Mouse (Mus musculus) mesoderm, embryonic 11.5 days (tissue): Measurements from ENCODE around the gene Dnm2.
"Not testable (repeated sequence)": the region's sequence is repeated elsewhere in the genome, so short reads cannot be mapped to it uniquely, and the experiment has no call there.

ENCODE experiments used
- DNase-seq: peaks from one replicate; pipeline ENCODE4 v3.0.0-alpha.2; 2012; ENCODE audit warnings: low read depth, low spot score

The Dnm2 gene

DNA sequence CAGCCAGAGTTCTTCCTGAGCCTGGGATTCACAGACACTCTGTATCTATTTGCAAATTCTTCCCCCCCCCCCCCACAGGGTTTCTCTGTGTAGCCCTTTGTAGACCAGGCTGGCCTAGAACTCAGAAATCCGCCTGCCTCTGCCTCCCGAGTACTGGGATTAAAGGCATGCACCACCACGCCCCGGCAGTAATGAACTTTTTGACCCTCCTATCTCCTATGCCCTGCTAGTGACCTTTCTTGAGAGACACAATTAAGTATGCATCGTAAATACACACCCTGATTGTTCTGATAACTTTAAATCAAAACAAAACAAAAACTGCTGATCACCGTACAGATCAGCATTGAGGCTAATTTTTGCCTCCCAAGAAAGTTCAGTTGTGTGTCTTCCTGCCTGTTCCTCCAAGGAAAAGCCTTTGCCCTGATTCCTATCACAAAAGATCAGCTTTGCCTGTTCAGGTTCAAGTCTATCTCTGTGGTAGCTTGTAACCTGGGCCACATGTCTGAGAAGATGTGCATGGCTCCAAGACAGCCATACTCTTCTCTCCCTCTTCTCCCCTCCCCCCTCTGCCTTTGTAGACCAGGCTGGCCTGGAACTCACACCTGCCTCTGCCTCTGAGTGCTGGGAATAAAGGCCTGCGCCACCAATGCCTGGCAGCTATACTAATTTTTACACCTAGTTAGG is 31.7 kb downstream of the Dnm2 start:
- no peak for DNase-seq

DNA sequence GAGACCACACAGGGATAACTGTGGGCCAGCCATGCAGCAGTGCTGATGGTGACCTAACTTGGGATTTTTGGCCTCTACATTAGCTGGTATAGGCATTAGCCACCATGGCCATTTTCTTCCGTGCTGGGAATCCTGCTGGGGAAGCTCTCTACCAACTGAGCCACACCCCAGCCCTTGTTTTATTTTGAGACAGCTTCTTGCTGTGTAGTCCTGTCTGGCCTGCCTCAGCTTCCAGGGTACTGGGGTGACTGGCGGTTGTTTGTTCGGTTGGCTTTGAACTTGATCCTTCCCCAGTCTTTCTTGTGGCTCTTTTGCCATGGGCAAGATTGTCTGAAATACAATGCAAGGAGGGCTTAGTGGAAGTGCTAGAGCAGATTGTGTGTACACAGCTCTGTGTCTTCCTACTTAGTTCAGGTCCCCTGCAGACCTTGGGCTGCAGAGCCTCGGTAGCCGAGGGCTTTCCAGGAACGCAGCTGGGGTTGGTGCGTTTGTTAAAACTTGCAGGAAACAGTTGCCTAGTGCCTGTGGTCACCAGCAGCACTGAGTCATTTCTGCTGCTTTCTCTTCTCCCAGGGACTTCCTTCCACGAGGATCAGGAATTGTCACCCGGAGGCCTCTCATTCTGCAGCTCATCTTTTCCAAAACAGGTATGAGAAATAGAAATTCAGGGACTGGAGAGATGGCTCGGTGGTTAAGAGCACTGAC is 32.4 kb downstream of the Dnm2 start:
- no peak for DNase-seq

DNA sequence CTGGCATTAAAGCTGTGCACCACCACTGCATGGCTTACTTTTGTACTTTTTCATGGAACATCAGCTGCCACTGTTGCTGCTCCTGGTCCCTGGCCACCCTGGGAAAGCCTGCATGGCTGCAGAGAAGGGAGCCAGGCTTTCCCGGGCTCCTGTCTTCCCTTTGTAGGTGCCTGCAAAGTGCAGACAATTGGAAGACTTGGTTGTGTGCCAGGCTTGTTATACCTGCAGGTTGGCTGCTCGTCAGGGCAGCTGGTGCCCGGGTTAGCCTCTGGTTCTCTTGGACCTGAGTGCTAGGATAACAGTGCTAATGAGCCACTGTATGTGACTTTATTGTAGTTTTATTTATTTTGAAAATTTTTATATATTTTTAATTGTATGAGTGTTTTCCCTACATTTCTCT is 34.1 kb downstream of the Dnm2 start:
- DNase-seq, result no peak

DNA sequence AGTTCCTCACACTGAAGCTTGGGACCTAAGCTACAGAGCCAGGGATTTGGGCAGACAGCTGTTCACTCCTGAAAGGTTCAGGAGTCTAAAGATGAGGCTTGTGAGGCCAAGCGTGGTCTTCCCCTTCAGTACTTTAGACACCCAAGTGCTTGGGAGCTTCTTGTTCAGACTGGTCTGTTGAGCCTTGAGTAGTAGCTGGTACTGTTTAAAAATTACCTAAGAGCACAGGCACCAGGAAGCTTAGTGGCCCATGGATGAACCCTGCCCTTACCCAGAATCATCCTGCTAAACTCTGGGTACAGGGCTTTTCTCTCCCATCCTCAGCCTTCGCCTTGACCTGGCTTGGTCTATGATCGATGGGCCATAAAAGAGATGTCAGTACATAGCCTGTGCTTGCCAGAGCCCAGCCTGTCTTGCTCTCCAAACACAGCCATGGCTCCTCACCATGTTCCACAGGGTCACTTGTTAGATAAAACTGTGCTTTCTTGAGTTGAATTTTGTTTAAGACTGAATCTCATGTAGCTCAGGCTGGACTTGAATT is 35.8 kb downstream of the Dnm2 start:
- no peak for DNase-seq

DNA sequence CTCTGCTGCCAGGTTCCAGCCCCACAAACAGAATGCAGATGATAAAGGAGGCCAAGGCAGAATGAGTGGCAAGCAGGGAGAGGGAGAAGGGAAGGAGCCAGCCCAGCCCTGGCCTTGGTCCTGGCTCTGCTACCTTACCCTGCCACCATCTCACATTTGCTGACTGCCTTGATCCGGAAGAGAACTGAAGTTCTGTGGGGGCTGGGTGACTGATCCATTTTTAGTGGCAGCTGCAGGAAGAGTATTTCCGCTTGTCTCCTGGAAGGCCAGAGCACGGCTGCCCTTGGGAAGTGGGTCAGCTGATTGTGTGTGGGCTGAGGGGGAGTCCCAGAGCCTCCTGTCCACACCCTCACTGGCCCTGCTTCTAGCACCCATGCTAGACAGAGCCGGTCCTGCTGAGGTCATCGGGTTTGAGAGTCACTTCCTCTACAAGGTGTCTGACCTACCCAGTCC is 38.5 kb downstream of the Dnm2 start:
- DNase-seq, result no peak

DNA sequence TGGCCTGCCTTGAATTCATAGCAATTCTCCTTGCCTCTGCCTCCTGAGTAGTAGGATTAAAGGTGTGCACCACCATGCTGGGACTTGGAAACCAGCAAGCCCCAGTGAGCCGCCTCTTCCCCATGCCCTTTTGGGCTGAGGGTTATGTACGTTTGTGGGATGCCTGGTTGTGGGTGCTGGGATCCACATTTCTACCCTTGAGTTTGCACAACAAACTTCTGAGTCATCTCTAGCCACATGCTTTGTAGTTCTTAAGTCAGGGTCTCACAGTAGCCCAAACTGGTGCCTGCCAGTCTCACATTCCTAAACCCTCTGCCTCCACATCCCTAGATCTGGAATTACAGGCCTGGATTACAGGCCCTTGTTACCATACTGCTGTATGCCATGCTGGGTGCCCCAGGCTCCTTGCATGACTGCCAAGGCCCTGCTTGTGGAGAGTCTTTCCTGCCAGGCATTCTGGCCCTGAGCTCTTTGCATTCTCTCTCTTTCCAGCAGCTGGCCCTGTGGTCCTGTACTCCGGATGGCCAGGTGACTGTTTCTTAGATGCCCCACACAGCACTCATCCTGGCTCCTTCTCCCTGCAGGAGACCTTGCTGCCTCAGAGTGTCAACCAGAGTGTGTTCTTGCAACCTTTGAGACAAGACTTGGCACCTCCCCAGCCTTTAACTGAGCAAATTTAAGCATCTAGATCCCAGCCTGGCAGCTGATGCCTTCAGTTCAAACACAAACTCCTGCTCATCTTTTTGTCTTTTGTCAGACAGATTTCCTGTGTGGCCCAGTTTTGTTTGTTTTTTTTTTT is 39.3 kb downstream of the Dnm2 start:
- no peak for DNase-seq

DNA sequence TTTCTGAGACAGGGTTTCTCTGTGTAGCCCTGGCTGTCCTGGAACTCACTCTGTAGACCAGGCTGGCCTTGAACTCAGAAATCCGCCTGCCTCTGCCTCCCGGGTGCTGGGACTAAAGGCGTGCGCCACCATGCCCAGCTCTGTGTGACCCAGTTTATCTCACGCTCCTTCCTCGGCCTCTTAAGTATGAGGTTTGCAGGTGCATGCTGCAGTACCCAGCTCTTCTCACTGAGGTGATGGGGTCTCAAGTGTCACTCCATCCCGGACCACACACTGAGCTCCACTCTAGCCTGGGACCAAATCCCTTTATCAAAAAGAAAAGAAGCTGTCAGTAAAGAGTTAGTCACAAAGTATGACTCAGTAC is 39.8 kb downstream of the Dnm2 start:
- not testable (repeated sequence) for DNase-seq

DNA sequence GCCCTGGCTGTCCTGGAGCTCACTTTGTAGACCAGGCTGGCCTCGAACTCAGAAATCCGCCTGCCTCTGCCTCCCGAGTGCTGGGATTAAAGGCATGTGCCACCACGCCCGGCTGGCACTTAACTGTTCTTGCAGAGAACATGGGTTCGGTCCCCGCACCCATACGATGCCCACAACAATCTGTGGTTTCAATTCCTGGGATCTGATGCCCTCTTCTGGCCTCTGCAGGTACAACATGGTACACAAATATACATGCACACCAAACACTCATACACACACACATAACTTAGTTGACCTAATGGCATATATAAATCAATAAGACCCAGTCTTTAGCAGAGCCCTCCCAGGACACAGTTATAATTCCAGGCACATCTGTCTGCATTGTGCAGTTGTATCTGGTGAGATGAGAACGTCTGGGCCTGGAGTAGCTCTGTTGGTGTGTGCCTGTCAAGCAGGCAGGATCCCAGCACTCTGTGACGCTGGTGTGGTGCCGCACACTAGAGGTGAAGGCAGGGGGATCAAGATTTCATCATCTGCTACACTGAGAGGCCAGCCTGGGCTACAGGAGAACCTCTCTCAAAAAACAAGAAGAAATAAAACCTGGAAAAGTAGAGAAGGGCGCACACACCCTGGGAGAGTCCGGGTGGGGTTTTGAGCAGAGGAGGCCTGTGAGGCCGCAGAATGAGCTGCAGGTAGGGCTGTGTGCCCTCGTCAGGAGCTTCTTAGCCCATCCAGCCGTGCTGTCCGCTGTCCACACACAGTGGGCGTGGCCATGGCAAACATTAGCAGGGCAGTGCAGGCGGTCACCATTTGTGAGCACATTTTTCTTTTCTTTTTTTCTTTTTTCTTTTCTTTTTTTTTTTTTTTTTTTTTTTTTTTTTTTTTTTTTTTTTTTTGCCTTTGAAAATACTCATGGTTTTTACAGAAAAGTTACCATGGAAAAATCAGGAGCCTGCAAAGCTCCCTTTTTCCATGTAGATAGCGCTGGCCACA is 44.6 kb downstream of the Dnm2 start:
- peak; percentile 54 for DNase-seq

DNA sequence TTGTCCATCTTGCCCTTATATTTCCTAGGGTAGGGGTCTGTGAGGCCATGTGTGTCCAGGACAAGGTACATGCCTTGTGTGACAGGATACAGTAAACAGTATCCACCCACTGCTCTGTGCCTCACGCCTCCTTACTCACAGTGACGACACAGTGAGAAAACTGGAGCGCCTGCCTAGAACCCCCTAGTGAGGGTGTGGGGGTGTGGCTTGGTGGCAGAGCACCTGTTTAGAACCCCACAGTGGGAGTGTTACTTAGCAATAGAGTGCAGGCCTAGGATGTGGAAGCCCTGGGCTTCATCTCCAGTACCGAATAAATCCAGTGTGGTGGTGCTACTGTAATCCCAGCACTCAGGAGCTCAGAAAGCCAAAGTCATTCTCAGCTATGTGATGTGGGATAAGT is 48.2 kb downstream of the Dnm2 start:
- no peak for DNase-seq

DNA sequence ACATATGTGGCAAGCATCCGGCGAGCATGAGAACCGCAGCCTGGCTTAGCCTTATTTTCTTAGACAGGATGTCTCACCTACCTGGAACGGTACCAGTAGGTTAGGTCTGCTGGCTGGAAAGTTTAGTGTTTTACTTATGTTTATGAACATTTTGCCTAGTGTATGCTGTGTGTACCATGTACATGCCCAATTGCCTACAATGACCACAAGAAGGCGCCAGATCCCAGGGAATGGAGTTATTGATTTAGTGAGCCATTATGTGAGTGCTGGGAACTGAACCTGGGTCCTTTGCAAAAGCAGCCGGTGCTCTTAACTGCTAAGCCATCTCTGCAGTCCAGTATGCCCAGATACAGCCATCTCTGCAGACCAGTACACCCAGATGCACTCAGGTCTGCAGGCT is 53.0 kb downstream of the Dnm2 start:
- no peak for DNase-seq

DNA sequence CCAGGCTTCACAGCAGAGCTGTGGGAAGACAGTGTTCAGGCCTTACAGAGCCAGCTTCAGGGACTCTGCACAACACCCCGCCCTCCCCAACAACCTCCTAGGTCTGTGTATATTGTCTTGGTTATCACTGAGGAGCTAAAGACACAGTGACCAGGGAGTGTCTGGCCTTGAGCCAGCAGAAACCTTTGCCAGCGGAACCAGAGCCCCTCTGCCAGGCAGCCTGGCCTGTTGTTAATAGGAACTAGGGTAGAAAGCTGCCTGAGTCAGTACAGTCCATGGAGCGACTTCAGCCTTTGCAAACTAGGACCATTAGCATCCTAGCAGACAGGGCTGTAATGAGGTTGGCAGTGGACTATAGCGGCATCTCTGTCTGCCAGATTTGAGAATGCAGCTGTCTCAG is 59.4 kb downstream of the Dnm2 start:
- DNase-seq, result no peak

DNA sequence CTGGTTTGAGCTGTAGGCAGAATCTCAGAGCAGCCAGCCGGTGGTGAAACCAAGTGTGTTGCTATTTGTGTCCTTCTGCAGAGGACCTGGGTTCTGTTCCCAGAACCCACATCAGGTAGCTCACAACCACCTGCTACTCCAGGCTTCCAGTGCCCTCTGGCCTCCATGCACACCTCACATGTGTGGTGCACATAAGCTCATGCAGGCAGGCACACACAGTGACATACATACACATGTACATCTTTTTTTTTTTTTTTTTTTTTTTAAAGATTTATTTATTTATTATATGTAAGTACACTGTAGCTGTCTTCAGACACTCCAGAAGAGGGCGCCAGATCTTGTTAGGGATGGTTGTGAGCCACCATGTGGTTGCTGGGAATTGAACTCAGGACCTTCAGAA is 63.5 kb downstream of the Dnm2 start:
- DNase-seq, result not testable (repeated sequence)

DNA sequence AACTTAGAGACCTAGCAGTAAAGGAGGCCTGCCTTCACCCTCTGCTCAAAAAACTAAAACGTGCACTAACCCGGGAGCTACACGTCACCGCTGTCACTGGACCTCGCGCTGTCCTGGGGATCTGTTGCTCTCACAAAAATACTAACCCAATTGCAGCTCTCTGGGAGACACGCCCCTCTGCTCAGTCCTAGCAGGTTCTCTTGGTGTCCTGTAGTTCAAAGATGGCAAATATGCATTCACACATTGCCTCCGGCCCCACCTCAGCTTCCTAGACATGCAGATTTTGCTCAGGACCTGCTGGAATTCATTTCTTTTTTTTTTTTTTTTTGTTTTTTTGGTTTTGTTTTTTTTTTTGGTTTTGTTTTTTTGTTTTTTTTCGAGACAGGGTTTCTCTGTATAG is 66.0 kb downstream of the Dnm2 start:
- no peak for DNase-seq

DNA sequence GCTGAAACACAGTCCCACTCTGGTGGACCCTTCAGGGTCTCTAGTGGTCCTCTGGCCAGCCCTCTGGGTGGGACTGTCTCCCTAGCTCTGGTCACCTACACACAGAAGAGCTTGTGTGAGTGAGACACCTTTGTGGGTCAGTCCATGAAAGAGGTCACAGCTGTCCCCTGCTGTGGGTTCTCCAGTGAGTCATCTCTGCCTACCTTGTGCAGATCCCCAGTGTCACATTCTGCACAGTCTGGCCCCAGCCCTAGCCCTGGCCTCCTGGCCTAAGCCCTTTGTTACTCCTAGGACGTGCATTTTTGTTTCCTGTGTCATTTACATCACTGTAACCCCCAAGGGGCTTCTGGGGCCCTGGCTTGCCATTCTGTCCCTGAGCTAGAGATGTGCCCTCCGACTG is 69.2 kb downstream of the Dnm2 start:
- no peak for DNase-seq

DNA sequence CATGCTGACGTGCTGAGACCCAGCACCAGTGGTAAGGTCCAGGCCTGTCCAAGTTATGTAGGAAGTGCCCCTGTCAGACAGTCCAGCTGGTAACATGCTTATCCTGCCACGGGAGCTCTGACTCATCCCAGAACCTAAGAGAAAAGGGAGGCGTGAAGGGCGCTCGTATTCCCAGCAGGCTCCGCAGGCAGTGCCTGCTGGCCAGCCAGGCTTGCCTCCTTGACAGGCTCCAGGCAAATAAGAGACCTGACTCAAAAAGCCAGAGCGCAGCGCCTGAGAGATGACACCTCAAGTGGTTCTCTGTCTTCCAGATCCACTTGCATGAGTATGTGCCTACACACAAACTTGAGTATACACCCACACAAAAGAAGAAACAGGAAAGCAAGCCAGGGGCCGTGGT is 70.0 kb downstream of the Dnm2 start:
- DNase-seq, result no peak

DNA sequence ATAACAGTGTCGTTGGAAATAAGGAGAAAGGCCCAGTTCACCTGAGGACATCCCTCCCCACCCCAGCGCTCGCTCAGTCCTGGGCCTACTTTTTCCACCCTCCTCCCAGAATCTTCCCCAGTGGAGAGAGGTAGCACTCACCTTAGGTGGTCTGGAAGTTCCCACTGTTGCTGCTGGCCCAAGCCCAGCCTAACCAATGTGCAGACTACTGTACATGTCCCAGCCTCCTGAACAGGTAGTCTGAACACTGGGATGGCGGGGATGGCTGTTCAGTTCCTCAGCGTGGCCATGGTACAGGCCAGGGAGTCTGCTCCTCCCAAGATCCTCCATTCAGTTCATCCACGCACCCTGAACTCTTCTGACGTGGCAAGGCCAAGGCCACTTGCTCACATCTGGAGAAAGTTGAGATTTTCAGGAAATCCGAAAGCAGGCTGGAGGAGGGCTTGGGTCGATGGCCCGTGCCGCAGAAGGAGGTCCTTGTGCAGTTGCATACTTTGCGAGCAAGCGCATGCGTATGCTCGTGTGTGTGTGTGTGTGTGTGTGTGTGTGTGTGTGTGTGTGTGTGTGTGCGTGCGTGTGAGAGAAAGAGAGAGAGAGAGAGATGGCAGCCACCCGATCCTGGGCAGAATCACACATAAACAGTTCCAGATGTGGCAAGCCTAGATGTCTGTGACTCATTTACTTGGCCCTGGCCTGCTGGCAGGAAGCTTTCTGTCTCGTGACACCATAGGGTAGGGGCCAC is 71.8 kb downstream of the Dnm2 start:
- DNase-seq, result peak; percentile 76

DNA sequence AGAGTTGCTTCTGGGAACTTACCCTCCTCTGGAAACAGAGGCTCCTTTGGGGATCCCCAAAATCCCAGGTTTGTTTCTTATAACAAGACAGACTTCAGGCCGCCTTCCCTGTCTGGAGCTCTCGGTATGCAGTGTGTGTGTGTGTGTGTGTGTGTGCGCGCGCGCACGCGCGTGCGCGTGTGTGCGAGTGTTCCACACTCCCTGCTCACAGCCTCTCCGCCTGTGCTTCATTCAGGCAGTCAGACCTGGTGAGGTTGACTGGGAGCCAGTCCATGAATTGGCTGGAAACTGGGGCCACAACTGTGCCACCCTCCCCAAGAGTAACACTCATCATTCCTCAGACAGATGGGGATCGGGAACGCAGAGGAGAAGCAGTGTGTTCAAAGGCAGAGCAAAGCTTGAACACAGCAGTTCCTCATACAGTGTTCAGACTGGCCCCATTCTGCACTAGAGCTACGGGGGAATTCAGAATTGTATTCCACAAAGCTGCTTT is 72.4 kb downstream of the Dnm2 start:
- DNase-seq, result no peak

DNA sequence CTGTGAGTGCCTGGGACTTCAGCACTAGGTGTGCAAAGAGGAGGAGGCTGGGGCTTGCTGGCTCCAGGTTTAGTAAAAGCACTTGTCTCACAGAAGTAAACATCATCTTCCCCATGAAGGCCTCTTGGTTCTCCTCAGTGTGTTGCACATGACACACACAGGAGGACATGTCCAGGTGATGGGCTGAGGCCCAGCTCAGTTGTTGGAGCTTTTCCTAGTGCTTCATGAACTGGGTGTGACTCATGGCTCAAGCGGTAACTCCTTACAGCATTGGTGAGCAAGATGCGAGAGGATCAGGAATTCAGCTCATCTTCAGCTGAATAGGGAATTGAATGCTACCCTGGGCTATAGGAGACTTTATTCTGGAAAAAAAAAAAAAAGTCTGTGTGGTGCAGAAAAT is 73.0 kb downstream of the Dnm2 start:
- no peak for DNase-seq

DNA sequence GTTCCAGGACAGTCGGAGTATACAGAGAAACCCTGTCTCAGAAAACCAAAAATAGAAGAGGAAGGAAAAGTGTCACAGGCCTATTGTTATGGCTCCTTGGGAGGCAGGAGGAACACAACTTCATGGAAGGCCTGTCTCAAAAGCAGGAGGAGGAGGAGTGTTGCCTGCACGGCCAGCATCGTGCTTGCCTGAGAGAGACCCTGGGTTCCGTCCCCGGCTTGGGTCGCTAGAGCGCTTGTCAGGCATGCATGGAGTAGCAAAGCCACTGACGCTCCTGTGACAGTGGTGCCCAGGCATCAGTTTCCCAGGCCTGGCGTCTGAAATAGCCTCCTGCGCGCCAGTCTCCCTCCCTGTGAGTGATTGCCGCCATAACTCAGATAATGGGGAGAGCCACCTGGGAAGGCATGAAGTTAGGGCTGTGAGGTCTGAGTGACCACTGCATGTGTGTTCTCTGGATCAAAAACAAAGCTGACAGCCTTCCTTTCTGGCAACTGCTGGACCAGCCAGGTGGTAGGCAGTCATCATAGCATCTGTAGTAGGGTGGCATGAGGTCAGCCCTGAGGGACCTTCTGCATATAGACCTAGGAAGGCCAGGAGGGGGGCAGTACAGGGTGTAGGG is 73.7 kb downstream of the Dnm2 start:
- DNase-seq, result no peak

DNA sequence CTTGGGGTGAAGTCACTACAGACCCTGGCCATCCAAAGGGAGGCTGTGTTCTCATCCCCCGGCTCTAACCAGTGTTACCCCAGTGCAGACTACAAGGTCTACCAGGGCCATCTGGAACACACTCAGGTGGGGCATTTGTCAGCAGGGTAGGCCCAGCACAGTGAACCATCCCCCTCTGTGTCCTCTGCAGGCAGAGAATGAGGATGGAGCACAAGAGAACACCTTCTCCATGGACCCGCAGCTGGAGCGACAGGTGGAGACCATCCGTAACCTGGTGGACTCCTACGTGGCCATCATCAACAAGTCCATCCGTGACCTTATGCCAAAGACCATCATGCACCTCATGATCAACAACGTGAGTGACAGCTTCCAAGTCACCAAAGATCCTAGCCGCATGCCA is 78.6 kb downstream of the Dnm2 start:
- DNase-seq, result no peak
